Mouse (Mus musculus): ENCODE data around the gene Smco4.
"Not testable (repeated sequence)": the region's sequence is repeated elsewhere in the genome, so short reads cannot be mapped to it uniquely, and the experiment has no call there.

Smco4 gene

GRCm38 (mm10) chr9:15493235-15493924, at the start of gene Smco4:
Gene Smco4 (plus strand): TSS chr9:15493432.
- peak; percentile 83 for DNase-seq

DNA sequence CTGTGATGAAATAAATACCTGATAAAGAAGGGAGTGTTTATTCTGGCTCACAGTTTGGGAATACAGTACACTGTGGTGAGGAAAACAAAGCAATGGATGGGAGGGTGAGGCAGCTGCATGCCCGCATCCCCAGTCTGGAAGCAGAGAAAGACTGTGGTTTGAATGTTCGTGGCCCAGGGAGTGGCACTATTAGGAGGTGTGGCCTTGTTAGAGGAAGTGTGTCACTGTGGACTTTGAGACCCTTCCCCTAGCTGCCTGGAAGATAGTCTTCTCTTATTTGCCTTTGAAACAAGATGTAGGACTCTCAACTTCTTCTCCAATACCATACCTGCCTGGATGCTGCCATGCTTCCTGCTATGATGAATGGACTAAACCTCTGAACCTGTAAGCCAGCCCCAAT, 45.8 kb upstream of the Smco4 start:
- no peak for DNase-seq

DNA sequence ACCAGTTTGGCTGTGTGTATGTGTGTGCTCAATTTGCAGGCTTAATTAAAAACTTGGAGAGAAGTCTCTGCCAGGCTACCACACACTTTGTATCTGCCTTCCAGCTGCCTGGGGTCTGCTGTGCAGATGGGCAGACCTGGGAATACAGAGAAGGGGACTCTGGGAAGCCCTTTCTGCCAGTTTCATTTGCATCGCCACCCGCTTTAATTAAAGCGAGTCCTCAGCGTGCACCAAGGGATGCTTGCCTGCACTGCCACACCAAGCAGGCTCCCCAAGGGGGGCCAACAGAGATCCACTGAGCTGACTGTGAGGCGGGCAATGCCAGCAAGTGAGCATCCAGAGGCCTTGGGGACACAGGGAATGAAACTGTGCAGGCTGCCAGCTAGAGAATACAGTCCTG, 42.3 kb upstream of the Smco4 start:
- DNase-seq = no peak

DNA sequence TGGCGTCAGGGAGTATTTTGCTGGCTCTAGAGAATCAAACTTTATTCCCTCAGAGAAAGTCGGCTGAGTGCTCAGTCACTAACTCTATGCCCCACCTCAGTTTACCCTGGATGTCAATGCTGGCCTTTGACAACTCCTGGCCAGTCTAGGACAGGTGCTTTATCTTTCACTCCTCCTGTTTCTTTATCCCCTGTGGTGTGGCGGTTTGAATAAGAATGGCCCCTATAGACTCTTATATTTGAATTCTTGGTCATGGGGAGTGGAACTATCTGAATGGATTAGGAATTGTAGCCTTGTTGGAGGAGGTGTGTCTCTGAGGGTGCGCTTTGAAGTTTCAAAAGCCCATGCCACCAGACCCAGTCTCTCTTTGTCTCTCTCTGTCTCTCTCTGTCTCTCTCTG, 21.0 kb upstream of the Smco4 start:
- DNase-seq = no peak

GRCm38 (mm10) chr9:15473206-15473605, 20.0 kb upstream of the Smco4 start:
- DNase-seq = peak; percentile 79

DNA sequence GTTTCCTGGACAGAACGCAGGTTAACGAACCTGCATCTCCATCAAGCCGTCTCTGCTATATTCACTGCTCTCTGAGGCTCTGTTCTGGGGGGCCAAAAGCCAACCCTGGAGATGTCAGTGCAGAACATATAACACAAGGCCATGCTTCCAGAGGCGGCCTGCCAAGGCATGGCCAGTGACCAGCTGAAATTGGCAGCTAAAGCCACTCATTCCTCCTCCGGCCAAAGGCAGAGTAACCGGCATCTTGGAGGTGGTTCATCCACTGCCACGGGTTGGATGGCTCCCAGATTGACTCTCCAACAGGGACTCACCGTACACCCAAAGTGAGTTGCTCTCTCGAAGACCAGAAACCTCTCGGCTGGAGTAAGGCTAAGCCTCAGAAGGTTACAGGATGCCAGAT, 15.7 kb upstream of the Smco4 start:
- no peak for DNase-seq

GRCm38 (mm10) chr9:15487682-15488424, 5.4 kb upstream of the Smco4 start:
- DNase-seq = no peak

- no peak for DNase-seq
Observed at GRCm38 (mm10) chr9:15489293-15489692, 3.9 kb upstream of the Smco4 start.

GRCm38 (mm10) chr9:15490331-15491100, 2.7 kb upstream of the Smco4 start:
- no peak for DNase-seq

DNA sequence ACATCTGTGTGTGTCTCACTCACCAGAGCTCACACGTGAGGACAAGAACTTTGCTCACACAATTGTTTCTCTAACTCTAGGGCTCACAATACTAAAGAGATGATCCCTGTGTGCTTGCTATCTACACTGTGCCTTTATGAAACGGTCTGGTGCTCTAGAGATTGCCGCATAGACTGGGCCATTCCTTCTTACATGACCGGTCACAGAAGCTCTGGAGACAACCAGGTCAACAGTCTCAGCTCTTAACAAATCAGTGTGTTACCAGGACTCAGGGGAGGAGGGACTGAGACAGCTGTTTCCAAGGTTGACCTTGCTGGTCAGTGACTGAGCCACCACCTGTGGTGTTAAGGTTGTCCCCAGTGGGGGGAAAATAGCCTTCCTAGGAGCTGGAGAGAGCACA, 1.5 kb upstream of the Smco4 start:
- no peak for DNase-seq

- no peak for DNase-seq
Observed at GRCm38 (mm10) chr9:15492401-15492800, 831 bp upstream of the Smco4 start.

- peak; percentile 70 for DNase-seq
Observed at GRCm38 (mm10) chr9:15493925-15494558, 810 bp downstream of the Smco4 start.

DNA sequence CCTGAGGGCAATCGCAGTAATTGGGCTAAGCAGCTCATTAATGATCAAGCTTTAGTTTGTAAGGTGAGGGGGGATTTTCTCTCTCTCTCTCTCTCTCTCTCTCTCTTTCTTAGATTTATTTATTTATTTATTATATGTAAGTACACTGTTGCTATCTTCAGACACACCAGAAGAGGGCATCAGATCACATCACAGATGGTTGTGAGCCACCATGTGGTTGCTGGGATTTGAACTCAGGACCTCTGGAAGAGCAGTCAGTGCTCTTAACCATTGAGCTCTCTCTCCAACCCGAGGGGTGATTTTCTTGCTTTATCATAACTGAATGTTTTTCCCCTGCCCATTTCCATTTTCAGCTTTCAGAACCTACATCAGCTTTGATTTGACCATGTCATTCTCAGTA, 2.0 kb downstream of the Smco4 start:
- DNase-seq = not testable (repeated sequence)

DNA sequence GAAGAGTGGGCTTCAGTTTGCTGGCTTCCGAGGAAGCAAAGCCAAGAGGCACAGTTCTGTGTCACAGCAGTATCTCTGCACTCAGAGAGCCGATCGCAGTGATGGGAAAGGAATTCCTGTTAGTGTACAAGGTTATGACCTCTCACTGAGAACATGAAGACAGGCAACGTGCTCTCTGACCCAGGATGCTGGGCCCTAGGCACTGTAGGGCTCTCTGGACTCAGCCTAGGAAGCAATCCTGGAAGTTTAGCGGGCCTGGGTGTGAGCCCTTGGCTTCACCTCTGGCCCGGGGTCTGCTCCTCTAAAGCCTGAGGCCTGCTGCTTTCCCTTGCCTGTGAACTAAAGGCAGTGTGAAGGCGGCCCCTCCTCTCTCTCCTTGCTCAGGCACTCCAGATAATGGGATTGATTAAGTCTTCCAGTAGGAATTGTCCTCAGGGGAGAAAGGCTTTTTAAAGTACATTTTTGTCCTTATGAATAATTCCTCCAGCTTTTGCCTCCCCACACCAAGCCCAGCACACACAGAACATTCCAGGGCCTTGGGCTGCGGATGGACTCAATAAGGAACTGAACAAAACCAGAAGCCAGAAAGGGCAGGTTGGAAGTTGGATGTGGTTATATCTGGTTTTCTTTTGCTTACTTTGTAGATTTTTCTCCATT, 2.8 kb downstream of the Smco4 start:
- DNase-seq = no peak

- no peak for DNase-seq
Observed at GRCm38 (mm10) chr9:15500025-15500424, 6.8 kb downstream of the Smco4 start.

DNA sequence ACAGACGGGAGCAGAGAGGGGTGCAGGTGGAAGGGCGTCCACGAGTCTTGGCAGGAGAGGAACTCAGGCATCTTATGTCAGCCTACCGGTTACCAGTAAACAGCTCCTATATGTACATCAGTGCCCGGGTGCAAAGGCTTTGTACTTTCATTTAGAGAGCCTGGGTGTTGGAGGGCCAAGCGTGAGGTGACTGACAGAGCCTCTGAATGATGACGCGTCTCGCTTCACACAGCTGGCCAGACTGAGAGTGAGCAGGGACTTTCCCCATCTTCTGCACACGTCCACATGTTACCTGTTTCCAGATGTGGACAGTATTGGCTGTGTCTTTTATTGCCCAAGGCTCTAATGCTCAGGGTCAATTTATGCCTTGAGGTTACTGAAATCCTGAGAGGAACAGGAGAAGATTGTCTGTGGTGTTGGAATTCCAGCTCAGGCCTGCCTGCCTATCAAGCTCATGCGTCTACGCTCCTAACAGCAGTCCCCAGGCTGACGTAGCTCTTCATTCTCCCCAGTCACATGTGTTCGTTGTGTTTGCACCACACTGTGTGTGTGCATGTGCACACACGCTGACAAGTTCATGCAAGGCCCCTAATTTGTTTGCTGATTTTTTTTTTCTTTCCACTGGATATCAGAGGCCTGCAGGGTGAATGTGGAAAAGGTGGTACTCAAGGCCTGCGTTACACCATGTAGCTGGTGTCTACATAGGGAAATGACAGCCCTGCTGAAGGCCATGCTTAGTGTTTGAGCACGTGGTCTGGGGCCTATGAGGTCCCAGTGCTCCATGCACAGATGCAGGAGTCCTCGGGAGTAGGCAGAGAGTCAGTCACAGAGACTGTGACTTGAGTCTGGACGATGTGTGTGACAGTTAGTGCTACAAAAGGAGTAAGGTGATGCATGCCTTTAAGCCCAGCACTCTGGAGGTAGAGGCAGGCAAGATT, 8.4 kb downstream of the Smco4 start:
- DNase-seq = no peak

DNA sequence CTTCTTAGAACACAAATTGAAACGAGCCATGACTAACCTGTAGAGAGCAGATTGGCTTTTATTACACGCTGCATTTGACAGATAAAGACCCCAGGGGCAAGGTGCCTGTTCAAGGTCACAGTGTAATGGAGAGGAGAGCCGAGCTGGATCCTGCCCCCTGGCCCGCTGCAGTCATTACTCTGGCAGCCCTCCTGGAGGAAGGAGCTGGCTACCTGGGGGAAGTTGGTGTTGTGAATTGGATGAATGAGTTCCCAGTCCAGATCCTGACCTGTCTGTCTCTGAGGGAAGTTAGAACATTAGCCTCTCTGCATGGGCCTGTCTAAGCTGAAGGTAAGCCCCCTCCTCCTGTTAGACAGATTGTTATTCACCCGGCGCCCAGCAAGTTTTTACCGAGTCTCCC, 9.2 kb downstream of the Smco4 start:
- DNase-seq = no peak

- no peak for DNase-seq
Observed at GRCm38 (mm10) chr9:15503307-15503706, 10.1 kb downstream of the Smco4 start.

DNA sequence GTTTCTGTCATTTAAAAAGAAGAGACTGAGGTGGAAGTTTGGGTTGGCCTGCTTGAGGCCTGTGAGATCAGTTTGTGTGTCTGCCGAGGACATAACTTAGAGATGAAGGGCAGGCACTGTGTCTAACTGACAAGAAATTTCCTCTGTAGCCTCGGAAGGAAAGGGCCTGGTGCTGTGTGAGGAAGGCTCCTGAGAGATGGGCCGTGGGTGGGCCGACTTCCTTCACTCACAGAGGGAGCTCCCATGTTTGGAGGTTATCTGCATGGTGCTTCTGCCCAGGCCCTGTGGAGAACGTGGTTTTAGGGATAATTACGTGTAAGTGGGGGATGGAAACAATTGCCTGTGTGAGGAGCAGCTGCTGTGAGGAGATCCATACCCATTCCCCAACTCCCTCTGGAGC, 10.6 kb downstream of the Smco4 start:
- DNase-seq = no peak

- DNase-seq = no peak
Observed at GRCm38 (mm10) chr9:15505288-15505687, 12.1 kb downstream of the Smco4 start.

- DNase-seq = peak; percentile 80
Observed at GRCm38 (mm10) chr9:15506863-15507262, 13.6 kb downstream of the Smco4 start.

- peak; percentile 59 for DNase-seq
Observed at GRCm38 (mm10) chr9:15507431-15507875, 14.2 kb downstream of the Smco4 start.
